Mouse (Mus musculus): ENCODE results near the gene Reln.

Reln gene

DNA sequence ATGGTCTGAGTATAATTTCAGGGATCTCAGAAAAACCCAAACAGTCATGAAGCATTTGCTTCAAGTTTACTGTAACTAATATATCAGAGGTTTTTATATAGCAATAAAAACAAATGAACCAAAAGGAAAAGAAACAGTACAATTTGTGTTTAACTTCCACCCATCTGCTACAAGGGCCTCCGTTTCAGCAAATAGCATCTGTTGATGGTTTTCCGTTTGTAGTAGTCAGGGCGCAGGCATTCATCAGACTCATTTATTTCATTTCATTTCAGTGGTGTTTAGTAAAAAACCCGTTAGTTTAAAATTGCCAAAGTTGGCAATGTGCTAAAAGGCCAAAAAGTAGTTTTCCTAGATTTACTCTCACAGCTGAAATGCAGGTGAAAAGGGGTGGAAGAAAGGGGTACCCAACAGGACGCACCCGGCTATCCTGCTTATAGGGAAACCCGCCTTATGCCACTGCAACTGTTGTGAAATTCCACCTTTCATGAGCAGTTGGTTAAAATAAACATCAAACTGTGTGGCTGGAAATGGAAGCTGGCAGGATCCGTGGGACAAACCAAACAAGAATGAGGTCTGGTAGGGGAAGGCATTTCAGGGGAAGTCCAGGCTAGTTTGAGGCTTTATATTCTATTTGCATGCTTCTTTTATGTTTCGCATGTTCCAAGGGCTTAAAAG is 237.6 kb downstream of the Reln start:
- DNase-seq, result no peak

DNA sequence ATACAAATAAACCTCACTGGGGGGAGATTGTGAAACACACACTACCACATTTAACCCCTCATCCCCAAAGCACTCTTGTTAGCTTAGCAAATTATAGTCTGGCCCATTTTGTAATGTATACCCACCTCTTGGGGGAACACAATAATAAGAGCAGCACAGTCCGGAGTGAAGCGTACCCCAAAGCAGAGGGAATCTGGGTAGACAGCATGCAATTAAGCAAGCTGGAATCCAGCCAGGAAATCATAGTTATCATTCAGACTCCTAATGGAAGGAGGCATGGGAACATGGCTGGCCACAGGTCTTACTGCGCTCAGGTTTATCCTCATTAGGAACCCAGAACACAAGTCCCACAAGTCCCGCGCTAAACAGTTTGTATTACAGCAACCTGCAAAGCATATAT is 249.5 kb downstream of the Reln start:
- DNase-seq, result no peak

DNA sequence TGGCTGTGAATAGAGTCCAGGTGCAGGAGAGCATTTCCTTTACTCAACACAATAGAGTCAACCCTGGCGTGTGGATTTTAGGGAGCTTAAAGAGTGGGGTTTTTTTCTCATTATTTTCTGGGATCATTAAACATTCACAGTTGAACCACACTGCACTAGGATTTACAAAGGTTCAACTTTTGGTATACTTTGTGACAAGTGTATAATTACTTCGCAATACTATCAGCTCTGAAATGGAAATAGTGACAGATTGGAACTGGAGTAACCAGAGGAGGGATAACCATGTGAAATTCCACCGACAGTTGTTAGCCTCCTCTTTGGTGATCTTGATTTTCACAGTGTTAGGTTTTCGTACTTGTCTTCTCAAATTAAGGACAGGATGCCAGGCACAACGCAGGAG is 250.5 kb downstream of the Reln start:
- DNase-seq, result no peak

DNA sequence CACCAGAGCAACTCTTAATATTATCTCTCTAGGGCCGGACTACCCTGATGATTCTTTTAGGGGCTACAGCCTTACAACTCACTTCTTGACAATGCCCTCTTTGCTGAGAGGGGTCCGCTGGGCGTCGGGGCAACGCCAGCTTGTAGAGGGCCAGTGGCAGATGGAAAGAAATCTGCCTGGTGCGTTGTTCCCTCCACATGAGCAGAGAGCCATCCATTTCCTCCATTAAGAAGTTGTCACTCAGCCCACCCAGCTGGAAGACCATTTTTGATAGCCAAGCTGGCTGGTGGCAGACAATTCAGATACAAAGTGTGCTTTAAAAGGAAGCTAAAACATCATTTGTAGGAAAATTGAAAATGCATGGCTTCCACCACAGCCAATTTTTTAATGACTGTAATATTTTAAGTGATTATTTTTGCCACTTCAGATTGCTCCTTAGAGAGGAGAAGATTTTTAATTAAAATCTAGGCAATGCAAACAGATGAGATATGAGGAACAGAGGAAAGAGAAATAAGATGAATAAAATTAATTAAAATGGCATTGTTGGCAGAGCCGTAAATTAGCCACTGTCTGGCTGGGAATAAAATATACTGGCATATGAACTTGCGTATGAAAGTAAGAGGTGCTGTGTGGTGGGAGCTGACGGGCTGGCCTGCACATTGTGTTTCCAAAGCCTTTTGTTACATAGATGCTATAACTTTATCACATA is 251.2 kb downstream of the Reln start:
- no peak for DNase-seq

DNA sequence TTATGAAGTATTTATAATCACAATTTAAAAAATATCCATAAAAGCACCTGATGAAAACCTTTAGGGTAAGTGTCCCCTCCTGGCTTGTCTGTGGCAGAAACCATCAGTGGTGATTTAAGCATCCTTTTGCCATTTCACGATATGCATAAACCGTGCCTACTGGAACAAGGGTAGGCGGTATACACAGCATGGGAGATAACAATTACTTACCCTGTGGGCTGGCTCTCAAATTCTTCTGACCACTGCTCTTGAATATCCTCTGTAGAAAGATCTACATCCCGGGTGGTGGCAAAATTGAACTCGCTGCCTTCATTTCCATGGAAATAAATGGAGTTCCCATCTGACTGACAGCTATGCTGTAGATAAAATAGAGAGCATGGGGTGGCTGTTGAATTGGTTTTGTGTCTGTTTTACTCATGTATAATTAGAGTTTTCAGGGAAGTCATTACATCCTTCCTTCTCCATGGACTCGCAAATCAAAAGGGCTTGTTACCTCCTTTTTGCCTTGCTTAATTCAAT is 264.0 kb downstream of the Reln start:
- DNase-seq, result no peak

DNA sequence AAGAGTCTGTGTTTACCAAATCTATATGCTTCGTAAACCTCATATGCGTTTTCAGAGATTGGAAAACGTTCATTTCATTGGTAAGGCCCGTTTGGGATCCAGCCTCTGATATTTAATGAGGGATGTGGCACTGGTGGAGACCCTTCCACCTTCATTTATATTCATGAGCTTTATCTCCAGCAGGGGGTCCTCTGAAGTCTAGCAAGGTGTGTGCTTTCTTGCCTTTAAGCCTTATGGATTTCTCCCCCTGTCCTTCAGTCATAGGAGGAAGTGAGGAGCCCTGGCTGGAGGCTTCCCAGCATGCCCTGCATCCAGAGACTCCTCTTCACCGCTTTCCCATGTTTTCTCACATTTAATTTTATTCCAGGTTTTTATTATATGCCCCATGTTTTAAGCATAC is 269.5 kb downstream of the Reln start:
- no peak for DNase-seq

DNA sequence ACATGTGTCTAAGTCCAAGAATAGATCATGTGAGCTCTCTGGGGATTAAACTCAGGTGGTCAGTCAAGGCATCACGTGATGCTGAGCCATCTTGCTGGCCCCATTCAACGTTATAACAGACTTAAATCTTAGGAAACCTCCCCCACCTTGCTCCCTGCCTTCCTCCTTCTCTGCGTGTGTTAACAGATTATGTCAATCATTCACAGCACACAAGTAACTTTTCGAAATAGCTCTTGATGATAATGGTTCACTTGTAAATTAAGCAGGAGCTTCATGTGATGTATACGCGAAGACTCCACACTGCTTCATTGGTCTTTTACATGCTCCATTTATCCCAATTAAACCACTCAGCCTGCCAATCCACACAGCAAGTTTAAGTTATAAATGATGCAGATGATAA is 271.9 kb downstream of the Reln start:
- DNase-seq, result no peak

DNA sequence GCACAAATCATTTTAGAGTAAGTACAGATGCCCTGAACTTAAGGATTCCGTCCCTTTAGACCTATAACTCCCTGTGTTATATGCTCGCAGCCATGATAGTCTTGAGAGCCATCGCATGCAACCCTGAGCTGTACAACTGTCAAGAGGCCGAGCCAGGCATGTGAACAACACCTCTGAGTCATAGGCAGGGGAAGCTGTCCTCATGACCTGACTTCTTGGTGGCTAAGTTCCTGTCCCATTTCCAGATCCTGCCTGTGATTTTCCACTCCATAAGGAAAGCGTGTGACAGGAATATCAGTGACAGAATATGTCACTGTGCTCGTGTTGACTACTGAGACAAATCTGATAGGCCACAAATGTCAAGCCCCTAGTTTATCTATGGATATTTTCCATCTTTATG is 285.3 kb downstream of the Reln start:
- DNase-seq, result no peak

DNA sequence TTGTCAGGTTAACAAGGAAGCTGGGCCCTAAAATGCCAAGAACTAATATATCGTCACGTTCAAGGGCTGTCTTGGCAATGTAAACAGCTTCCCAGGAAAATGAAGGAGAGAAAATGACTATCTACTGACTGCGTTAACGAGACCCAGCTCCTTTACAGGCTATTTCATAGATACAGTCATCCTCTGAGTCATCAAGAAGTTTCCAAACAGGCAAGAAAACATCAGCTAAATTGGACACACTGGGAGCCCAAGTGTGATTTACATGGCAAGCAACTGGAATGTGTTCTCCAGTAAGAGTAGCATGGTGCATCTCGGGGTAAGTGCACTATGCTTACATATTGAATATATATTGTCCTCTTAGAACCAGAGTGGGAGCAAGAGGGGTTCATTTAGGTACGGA is 302.7 kb downstream of the Reln start:
- no peak for DNase-seq

DNA sequence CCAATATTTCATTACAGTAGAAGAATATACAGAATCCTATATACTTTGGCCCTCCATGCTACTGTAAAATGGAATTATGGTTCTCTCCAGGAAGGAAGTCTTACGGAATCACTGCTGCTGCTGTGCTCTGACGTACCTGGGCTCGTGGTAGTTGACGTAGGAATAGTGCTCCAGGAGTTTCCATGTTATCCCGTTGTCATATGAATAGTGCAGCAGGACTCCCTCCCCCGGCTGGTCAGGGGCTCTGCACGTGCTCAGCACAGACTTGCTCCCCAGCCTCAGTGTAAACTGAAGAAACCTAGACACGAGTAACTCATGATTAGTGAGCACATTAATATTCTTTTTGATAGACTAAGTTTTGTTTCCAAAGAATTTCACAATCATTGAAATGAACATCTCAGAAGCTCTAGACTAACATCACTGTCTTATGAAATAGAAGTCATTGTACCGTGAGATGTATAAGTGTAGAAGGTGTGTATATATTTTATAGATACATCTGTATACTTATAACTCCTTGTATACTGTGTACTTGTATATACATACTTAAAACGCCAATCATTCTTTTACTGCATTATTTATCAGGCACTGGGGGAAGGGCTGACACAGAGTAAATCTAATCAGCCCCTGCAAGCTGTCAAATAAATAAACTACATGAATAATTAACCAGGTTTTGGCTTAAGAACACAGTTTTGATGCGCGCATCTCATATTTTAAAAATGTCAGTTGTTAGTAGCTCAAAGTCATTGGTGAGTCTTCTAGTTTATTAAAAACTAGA is 304.9 kb downstream of the Reln start:
- DNase-seq, result no peak

DNA sequence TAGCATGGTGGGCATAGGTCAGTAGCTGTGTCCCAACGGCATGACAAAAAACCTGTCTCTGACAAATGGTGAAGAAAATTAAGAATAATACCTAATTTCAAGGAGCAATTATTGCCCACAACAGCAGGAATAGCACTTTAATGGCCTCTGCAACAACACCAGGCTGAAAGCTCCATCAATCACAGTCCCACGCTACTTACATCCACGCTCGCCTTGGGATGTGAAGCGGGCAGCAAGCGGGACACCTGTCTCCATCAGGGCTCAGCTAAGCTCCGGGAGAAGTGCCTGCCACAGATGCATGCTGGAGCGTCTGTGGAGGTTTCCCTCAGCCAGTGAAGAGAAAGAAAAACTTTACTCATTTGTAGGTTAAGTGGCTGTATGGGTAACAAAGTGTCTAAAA is 309.3 kb downstream of the Reln start:
- DNase-seq, result no peak

DNA sequence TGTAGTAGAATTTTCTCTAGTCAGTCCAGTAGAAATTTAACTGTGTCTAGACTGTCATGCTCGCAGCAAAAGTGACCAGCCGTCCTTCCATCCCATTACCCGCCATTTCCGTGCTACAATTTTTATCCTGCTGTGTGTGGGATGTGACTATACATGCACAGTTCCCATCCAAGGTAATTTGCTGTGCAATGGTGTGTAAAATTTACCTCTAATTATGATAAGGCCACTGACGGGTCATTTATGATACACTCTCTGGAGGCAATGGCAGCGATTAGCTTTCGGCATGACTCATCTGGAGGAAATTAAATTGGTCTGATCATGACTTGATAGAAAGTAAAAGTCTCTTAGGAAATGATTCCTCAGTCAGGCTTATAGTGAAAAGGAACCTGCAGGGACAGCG is 311.5 kb downstream of the Reln start:
- no peak for DNase-seq

DNA sequence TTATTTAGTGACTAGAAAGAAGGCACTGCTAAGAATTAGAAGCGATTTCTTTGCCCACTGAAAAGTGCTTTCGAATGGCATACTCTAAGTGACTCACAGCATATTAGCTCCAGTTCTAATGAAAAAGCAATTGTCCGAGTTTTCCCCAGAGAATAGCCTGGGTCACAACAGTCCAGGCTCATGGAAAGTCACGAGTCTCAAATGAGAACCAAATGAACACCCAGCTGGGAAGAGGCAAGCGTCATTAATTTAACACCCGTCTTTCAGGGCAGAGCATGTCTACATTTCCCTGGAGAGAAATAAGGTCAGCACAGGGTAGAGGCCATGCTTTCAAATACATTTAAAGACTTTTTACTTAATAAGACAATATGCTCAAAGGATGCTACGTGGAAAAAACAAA is 312.8 kb downstream of the Reln start:
- DNase-seq, result peak in 1 of 2 experiments; percentile 19

DNA sequence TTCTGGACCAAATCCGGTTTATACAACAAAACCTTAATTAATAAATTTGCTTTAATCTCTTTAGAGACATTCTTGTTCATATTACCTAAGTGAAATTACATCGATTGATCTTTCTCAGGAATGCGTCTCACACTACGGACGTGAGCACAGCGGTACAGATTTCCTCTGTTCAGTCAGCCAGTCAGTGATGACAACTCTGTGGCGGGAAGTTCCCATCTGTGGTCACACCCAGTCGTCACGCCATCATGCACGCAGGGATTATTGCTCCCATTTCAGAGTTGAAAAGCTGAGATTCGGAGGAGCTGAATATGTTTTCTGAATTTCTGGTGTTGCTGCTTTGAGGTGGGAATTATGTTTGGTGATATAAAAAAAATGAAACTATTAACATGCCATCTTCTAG is 316.1 kb downstream of the Reln start:
- no peak for DNase-seq

DNA sequence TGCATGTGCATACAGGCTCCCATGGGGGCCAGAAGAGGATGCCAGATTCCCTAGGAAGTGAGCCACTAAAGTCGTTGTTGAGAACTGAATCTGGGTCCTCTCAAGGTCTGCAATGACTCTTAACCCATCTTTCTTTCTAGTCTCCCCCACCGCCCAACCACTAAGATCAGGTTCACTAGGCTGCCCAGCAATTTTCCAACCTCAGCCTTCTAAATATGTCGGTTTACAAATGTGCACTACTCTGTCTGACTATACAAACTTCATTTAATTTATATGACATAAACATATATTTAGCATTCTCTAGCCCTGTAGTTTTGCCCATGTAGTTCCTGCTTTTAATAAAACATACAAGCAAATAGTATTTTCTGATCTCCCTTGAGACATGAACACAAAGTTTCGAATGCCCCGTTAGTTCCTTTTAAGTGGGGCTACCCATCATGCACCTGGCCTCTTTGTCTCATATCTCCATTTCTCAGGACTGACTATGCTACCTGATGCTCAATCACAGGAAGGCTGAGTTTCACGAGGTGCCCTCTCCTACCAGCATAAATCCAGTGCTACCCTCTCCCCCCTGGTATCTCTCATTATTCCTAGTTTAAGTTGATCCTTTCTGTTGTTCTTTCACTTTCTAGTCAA is 317.1 kb downstream of the Reln start:
- no peak for DNase-seq

DNA sequence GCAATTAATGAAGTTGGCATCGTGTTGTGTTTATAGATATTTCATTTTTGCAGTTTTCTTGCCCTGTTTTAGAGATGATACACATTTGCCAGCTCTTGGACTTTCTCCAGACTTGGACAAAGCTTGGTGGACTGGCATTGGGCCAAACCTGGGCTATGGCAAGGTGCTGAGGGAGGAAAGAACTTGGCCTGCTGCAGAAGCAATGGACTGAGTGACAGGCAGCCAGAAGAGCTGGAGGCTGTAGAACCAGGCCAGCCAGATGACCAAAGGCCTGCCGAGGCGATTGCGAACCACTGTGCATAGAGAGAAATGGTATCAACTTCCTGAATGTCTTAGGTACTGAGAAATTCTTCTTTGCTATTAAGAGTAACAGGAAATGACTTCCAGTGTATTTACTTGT is 318.8 kb downstream of the Reln start:
- peak in 1 of 2 experiments; percentile 27 for DNase-seq

DNA sequence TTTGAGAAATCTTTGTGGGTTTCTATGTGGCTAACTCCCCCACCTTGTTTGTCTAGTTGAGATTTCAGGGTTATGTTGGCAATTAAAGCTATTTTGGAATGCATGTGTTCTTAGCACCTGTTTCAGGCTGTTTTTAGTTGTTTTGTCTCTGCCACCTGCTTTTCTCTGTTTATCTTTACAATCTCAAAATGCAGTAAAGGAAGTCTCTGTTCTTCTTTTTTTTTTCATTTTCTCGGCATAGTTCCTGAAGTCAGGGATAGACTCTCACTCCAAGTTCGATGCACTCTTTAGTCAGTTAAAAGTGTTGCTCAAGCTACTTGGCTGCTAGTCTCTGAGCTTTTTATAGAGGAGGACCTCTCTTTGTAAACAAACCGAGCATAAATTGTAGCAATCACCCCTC is 320.4 kb downstream of the Reln start:
- no peak for DNase-seq

DNA sequence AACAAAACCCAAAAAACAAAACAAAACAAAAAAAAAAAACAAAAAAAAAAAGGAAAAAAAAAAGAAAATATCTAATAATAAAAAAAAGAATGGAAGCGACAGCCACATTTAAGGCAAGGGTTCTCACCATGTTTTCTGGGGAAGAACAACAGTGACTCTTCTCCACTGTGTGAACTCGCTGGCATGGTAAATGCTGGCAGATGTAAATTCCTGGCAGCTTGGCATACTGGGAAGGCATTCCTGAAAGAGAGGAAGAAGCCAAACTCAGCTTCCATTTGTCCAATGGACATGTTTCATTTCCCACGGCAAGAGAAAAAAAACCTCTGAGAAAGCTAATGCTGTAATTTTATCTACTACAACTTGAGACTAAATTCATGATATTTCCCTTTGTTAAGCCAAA is 326.6 kb downstream of the Reln start:
- DNase-seq, result no peak

DNA sequence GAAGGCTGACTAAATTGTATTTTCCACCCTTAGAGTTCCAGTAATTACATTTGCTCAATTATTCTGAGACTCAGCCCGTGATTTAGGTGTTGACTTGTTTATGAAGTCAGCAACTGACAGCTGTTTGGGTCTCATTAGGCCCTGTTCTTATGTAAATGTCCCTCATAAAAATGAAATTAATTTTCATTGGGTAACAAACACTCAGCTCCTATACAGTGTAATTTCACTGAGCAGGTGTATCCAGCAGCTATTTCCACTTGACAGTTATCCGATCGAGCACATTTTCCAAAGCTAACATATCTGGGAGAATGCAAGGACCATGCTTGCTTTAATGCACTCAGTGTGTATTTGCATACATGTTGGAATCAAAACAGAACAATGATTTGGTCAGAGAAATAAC is 330.0 kb downstream of the Reln start:
- no peak for DNase-seq

DNA sequence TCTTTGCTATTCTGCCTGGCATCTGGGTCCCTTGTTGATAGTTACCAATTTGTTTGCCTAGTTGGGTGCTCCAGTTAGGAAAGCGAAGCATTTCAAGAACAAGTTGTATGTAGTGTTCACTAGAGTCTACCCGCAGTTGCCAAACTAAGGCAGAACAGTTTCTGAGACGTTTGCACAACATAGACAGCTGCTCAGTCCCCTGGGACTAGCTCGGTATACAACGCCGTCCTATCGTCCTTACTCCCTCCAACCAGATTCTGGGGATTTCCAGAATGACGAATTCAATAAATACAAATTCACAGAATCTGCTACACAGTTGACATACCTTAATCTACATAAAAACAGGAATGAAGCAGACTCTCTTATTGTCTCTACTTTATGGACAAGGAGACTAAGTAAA is 335.4 kb downstream of the Reln start:
- no peak for DNase-seq

DNA sequence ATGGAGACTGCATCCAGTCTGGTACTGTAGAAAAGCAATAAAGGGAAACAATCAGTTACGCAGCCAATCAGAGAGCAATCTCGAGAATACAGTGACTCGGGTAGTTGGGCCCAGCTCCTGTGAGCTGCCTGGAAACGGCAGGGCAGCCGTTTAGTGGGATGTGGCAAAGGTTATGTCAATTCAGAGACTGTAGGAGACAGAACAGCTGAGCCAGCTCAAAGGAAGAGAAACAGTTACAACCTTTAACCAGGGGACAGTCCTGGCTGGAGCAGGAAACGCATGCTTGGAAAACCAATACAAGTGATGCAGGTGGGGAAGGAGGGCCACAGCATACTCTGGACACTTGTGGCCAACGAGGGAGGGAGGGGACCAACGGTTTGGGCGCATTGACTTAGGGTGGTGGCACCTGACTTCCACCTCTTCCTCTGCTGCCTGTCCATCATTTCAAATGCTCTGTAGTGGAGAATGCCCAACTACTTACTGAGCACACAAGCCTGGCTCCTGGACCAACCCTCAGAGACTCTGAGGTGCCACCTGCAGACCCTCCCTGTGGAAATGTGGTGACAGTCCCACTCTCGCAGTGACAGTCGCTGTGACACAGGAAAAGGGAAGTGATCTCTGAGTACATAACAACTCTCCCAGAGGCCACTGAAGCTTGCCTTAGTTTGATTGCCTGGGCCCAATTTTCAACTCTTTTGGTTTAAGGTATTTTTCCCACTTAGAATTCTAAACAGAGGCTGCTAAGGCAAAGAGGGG is 337.0 kb downstream of the Reln start:
- DNase-seq, result peak; percentile 3 to 8

DNA sequence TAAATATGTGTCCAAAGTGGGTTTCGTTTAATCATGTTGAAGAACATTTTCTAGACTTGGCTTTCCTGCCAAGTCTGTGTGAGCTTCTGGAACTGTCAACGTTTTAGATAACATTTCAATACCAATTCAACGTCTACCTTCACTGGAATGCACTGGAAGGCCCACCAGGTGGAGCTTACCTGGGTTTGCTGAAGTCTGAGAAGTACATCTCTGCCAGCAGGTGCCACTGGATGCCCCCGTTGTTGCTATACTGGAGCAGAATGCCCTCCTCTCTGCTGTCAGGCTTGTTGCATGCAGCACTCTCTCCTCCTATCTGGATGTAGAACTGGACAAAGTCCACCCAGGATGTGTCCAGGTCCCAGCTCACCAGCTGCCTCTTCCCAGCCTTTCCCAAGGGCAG is 340.6 kb downstream of the Reln start:
- no peak for DNase-seq

DNA sequence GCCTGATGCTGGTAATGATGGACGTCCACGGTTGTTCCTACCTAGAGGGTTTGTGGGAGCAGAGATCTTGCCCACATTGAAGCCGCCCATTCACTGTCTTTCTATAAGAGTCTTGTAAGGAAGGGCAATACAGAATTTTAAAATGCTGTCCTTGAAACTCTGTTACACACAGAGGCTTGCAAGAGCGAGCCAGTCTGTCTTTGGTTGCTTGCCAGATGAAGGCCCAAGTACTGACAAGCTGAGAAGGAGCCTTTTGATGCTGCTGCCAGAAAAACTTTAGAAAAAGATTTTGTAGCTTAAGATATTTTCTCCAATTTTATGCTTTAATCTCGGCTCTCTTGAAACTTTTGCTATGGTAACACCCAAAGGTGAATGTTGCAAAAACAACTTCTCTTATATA is 356.8 kb downstream of the Reln start:
- no peak for DNase-seq
